Mouse (Mus musculus) myocyte (in vitro differentiated cells): Measurements from ENCODE around the gene Iqcb1. TPM values are rescaled to one million over a fixed set of nuclear protein-coding genes. Genes with fewer than 3 reads are reported as not detected.

ENCODE experiments used
- H3K27me3 ChIP-seq: one replicate; pipeline ENCODE4 v1.6.1; 2011; ENCODE audit not compliant: control insufficient read depth, insufficient read depth, insufficient read length
- H3K36me3 ChIP-seq: one replicate; pipeline ENCODE4 v1.6.1; 2011; ENCODE audit not compliant: control insufficient read depth, insufficient read depth
- H3K4me2 ChIP-seq: one replicate; pipeline ENCODE4 v1.6.1; 2011; ENCODE audit warnings: low read depth, control low read depth
- H3K4me3 ChIP-seq: one replicate; pipeline ENCODE4 v1.5.1; 2011; ENCODE audit warnings: mild to moderate bottlenecking, control low read depth, moderate library complexity
- H3K79me2 ChIP-seq: one replicate; pipeline ENCODE4 v1.6.1; 2011; ENCODE audit not compliant: control insufficient read depth, insufficient read depth
- H3ac ChIP-seq: one replicate; pipeline ENCODE4 v1.6.1; 2011; ENCODE audit not compliant: control insufficient read depth, insufficient read length
- CEBPB ChIP-seq: IDR thresholded peaks from 2 replicates; pipeline ENCODE4 v1.6.1; 2011; ENCODE audit warnings: mild to moderate bottlenecking, moderate library complexity; ENCODE audit not compliant: poor library complexity, insufficient read depth, severe bottlenecking
- E2F4 ChIP-seq: IDR thresholded peaks from one replicate; pipeline ENCODE4 v1.6.1; 2011; ENCODE audit warnings: mild to moderate bottlenecking, control low read depth, moderate library complexity; ENCODE audit not compliant: insufficient read depth
- MAX ChIP-seq: IDR thresholded peaks from one replicate; pipeline ENCODE4 v1.6.1; 2011; ENCODE audit warnings: low read depth, mild to moderate bottlenecking, control low read depth
- MYOD1 ChIP-seq, 3 experiments: IDR thresholded peaks; one replicate each; pipeline ENCODE4 v1.6.1; 2011; ENCODE audit warnings: control low read depth in 2 of 3, low read depth in 2 of 3, mild to moderate bottlenecking in 2 of 3, moderate library complexity in 1 of 3; ENCODE audit not compliant: insufficient read length in 2 of 3, control insufficient read depth in 1 of 3
- MYOG ChIP-seq, 3 experiments: IDR thresholded peaks; one replicate each; pipeline ENCODE4 v1.6.1; 2011; ENCODE audit warnings: control low read depth in 2 of 3, low read depth in 2 of 3, mild to moderate bottlenecking in 2 of 3; ENCODE audit not compliant: insufficient read length in 2 of 3, control insufficient read depth in 1 of 3, insufficient read depth in 1 of 3
- POLR2A ChIP-seq: IDR thresholded peaks from one replicate; pipeline ENCODE4 v1.6.1; 2011; ENCODE audit warnings: low read depth, mild to moderate bottlenecking, control low read depth, moderate library complexity; ENCODE audit not compliant: insufficient read length
- POLR2AphosphoS2 ChIP-seq: IDR thresholded peaks from one replicate; pipeline ENCODE4 v1.6.1; 2011; ENCODE audit warnings: low read depth, control low read depth; ENCODE audit not compliant: insufficient read length
- REST ChIP-seq: IDR thresholded peaks from one replicate; pipeline ENCODE4 v1.6.1; 2011; ENCODE audit warnings: mild to moderate bottlenecking, control low read depth, moderate library complexity; ENCODE audit not compliant: insufficient read depth, insufficient read length
- SRF ChIP-seq: IDR thresholded peaks from one replicate; pipeline ENCODE4 v1.6.1; 2011; ENCODE audit warnings: low read depth; ENCODE audit not compliant: control insufficient read depth, insufficient read length
- TCF12 ChIP-seq: IDR thresholded peaks from one replicate; pipeline ENCODE4 v1.6.1; 2011; ENCODE audit warnings: mild to moderate bottlenecking, control low read depth; ENCODE audit not compliant: poor library complexity, insufficient read depth, severe bottlenecking
- TCF3 ChIP-seq: IDR thresholded peaks from one replicate; pipeline ENCODE4 v1.6.1; 2011; ENCODE audit warnings: low read depth, control low read depth; ENCODE audit not compliant: insufficient read length
- USF1 ChIP-seq: IDR thresholded peaks from one replicate; pipeline ENCODE4 v1.6.1; 2011; ENCODE audit warnings: low read depth, mild to moderate bottlenecking, control low read depth, moderate library complexity
- polyA plus RNA-seq: library from polyadenylated mRNA; unstranded; fragments of >200 nt; fragmentation: generic; extraction: Trizol; gene quantifications from one replicate; pipeline ENCODE4 v1.2.1, GENCODE M21; 2012; ENCODE audit warnings: missing spikeins

Iqcb1 gene
- polyA plus RNA-seq, 1 experiment = 3.2 TPM

GRCm38 (mm10) chr16:36912311-36912710 is 84.1 kb downstream of the Iqcb1 start:
- TF ChIP-seq SRF (no peak), CEBPB (no peak), MYOD1 (IDR thresholded peaks at IDR 0.05; ENCODE audit: control insufficient read depth in 1 of 3, insufficient read length in 2 of 3, low read depth in 2 of 3) (no peak), USF1 (no peak), TCF12 (no peak), MAX (no peak), TCF3 (no peak), POLR2A (no peak), POLR2AphosphoS2 (no peak), E2F4 (no peak), MYOG (IDR thresholded peaks at IDR 0.05; ENCODE audit: control insufficient read depth in 1 of 3, insufficient read depth in 1 of 3, insufficient read length in 2 of 3, low read depth in 2 of 3) (no peak)
- Histone ChIP-seq H3K4me2 (no peak overlapping the region), H3K36me3 (peaks cover 31% of the 10 kb centered on the region), H3K4me3 (no peak overlapping the region), H3ac (no peak overlapping the region), H3K27me3 (no peaks in the 10 kb centered on the region), H3K79me2 (no peaks in the 10 kb centered on the region)

DNA sequence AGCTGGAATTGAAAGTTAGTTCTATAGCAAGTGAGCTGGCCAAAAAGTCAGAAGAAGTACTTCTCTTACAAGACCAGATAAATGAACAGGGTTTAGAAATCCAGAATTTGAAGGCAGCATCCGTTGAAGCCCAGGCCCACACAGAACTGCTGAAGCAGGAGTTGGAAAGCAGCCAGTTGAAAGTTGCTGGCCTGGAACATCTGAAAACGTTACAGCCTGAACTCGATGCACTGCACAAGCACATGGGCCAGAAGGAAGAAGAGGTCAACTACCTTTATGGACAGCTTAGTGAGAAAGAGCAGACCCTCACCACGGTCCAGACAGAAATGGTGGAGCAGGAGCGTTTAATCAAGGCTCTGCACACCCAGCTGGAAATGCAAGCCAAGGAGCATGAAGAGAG is 86.0 kb downstream of the Iqcb1 start:
- Histone ChIP-seq H3K36me3 (peaks cover 38% of the 10 kb centered on the region), H3K4me3 (no peak overlapping the region), H3ac (no peak overlapping the region), H3K79me2 (no peaks in the 10 kb centered on the region), H3K4me2 (no peak overlapping the region), H3K27me3 (no peaks in the 10 kb centered on the region)
- TF ChIP-seq POLR2AphosphoS2 (no peak), CEBPB (no peak), MYOG (IDR thresholded peaks at IDR 0.05; ENCODE audit: control insufficient read depth in 1 of 3, insufficient read depth in 1 of 3, insufficient read length in 2 of 3, low read depth in 2 of 3) (no peak), TCF3 (no peak), MYOD1 (IDR thresholded peaks at IDR 0.05; ENCODE audit: control insufficient read depth in 1 of 3, insufficient read length in 2 of 3, low read depth in 2 of 3) (no peak), POLR2A (no peak), REST (no peak), USF1 (no peak), SRF (no peak), TCF12 (no peak), E2F4 (no peak), MAX (no peak)

DNA sequence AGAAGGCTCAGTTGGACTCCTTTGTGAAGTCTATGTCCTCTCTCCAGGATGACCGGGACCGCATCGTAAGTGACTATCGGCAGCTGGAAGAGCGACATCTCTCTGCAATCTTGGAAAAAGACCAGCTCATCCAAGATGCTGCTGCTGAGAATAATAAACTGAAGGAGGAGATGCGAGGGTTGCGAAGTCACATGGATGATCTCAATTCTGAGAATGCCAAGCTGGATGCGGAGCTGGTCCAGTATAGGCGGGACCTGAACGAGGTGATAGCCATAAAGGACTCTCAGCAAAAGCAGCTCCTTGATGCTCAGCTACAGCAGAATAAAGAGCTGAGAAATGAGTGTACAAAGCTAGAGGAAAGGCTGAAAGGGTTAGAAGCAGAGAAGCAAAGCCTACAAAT is 90.3 kb downstream of the Iqcb1 start:
- Histone ChIP-seq H3K4me3 (no peak overlapping the region), H3K36me3 (peaks cover 43% of the 10 kb centered on the region), H3K79me2 (no peaks in the 10 kb centered on the region), H3K4me2 (no peak overlapping the region), H3K27me3 (no peaks in the 10 kb centered on the region), H3ac (no peak overlapping the region)
- TF ChIP-seq MAX (no peak), CEBPB (no peak), REST (no peak), USF1 (no peak)

- Histone ChIP-seq H3K4me2 (no peak overlapping the region), H3K4me3 (no peak overlapping the region), H3K79me2 (no peaks in the 10 kb centered on the region), H3K27me3 (no peaks in the 10 kb centered on the region), H3K36me3 (peaks cover 37% of the 10 kb centered on the region), H3ac (no peak overlapping the region)
- TF ChIP-seq MAX = no peak
- TF ChIP-seq E2F4 = no peak
- TF ChIP-seq POLR2A = no peak
- TF ChIP-seq REST = no peak
- no peak for TF ChIP-seq POLR2AphosphoS2
- no peak for TF ChIP-seq SRF
- TF ChIP-seq MYOG (IDR thresholded peaks at IDR 0.05; ENCODE audit: control insufficient read depth in 1 of 3, insufficient read depth in 1 of 3, insufficient read length in 2 of 3, low read depth in 2 of 3) = no peak
- TF ChIP-seq TCF12 = no peak
- no peak for TF ChIP-seq TCF3
These were observed 92.2 kb downstream of the Iqcb1 start for GRCm38 (mm10) chr16:36920410-36920809.

DNA sequence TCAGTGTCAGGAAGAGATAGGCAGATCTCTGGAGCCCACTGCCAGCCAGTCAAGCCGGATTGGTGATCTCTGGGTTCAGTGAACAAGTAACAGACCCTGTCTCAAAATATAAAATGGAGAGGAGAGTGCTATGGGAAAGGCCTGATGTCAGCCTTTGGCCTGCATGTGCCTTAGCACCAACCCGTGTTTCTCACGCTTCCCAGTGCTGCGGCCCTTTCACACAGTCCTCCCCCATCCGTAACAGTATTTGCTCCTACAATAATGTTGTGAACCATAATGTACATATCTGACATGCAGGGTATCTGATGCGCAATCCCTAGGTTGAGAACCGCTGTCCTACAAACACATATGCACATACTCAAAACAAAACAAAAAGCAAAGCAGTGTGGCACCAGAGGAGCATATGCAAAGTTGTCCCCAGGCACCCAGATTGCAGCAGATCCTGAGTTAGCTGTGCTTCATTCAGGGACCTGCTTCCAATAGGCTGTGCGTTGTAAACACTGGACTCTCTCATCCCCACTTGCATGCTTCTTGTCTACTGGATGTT is 93.0 kb downstream of the Iqcb1 start:
- Histone ChIP-seq H3K4me2 (no peak overlapping the region), H3K36me3 (peaks cover 39% of the 10 kb centered on the region), H3K27me3 (no peaks in the 10 kb centered on the region), H3ac (no peak overlapping the region), H3K4me3 (no peak overlapping the region), H3K79me2 (no peaks in the 10 kb centered on the region)
- TF ChIP-seq POLR2A (no peak), USF1 (no peak), REST (no peak), MYOG (IDR thresholded peaks at IDR 0.05; ENCODE audit: control insufficient read depth in 1 of 3, insufficient read depth in 1 of 3, insufficient read length in 2 of 3, low read depth in 2 of 3) (no peak), POLR2AphosphoS2 (no peak), TCF3 (no peak), CEBPB (no peak), TCF12 (no peak), MYOD1 (IDR thresholded peaks at IDR 0.05; ENCODE audit: control insufficient read depth in 1 of 3, insufficient read length in 2 of 3, low read depth in 2 of 3) (no peak), SRF (no peak), MAX (no peak), E2F4 (no peak)
